Mouse (Mus musculus) C2C12 (cell line): ENCODE data around the gene Spred1.

ENCODE experiments used
- CEBPB ChIP-seq: IDR thresholded peaks from one replicate; pipeline ENCODE4 v1.6.1; 2011; ENCODE audit warnings: low read depth, mild to moderate bottlenecking, control low read depth, moderate library complexity
- CTCF ChIP-seq: IDR thresholded peaks from one replicate; pipeline ENCODE4 v1.5.1; 2011; ENCODE audit not compliant: control insufficient read depth, insufficient read depth, insufficient read length
- MYOD1 ChIP-seq: IDR thresholded peaks from one replicate; pipeline ENCODE4 v1.6.1; 2011; ENCODE audit warnings: low read depth; ENCODE audit not compliant: control insufficient read depth, insufficient read length
- MYOG ChIP-seq: IDR thresholded peaks from one replicate; pipeline ENCODE4 v1.6.1; 2011; ENCODE audit not compliant: control insufficient read depth, insufficient read length; ENCODE audit errors: extremely low read depth
- USF1 ChIP-seq: IDR thresholded peaks from one replicate; pipeline ENCODE4 v1.6.1; 2011; ENCODE audit warnings: low read depth, mild to moderate bottlenecking, control low read depth, moderate library complexity

GRCm38 (mm10) chr2:117169037-117169436 is 47.9 kb downstream of the Spred1 start:
- TF ChIP-seq USF1 (no peak), CTCF (no peak), MYOG (no peak), MYOD1 (no peak), CEBPB (no peak)
